Mouse (Mus musculus) heart, postnatal 4 days (tissue): ENCODE measurements around the gene Chst8. TPM values are rescaled to one million over a fixed set of nuclear protein-coding genes. Genes with fewer than 3 reads are reported as not detected.

Experiments used
- DNase-seq: peaks from one replicate; pipeline ENCODE4 v3.0.0; 2021
- total RNA-seq, 2 experiments: library from RNA; stranded (reverse); gene quantifications; 2 replicates each; pipeline ENCODE4 v1.2.3; 2021

The Chst8 gene
- under 1 TPM; 0.38 to 0.74 TPM for total RNA-seq

GRCm38 (mm10) chr7:34812531-34813111 is at the start of gene Chst8:
TSS of gene Chst8 (minus strand) at chr7:34812711.
- peak; percentile 78 for DNase-seq

- no peak for DNase-seq
Observed at GRCm38 (mm10) chr7:34858291-34858690, 45.8 kb upstream of the Chst8 start.

DNA sequence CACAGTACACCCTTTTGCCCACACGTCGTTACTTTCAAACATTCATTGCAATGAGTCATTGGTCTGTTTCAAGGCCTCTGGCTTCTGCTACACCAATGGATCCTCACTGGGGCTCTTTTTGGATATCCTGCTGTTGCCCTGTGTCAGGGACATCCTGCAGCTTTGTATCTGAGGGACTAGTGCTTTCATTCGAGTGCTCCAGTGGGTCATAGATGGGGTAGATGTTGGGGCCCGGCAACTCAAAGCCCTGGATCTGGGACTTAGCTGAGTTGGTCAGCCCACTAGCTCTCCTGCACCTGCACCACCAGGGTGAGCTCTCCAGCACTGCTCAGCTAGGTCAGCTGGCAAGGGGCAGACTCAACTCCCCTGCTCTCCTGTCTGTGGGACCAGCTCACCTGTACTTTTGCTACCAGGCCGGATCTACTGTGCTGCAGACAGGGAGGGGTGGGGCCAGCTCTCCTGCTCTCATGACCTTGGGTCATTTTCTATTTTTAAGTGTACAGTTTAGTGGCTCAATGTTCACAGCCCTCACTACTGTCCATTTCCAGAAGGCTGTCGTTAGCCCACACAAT is 42.4 kb upstream of the Chst8 start:
- DNase-seq = no peak

GRCm38 (mm10) chr7:34853393-34853792 is 40.9 kb upstream of the Chst8 start:
- no peak for DNase-seq

- DNase-seq = peak; percentile 13
Observed at GRCm38 (mm10) chr7:34849660-34850059, 37.1 kb upstream of the Chst8 start.

DNA sequence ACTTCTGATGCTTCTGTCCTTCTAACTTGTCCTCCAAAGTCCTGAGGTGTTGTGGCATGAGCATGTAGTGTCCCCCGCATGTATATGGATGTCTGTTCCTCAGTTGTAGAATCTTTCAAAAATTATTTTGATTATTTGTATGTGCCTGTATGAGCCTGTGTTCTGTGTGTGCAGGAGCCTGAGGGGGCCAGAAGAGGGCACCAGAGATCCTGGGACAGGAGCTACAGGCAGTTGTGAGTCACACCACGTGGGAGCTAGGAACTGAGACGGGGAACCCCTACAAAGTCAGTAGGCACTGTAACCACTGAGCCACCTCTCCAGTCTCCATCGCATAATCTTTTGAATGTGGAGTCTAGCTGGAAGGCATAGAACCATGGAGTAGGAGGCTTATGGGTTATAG is 36.3 kb upstream of the Chst8 start:
- DNase-seq = no peak

DNA sequence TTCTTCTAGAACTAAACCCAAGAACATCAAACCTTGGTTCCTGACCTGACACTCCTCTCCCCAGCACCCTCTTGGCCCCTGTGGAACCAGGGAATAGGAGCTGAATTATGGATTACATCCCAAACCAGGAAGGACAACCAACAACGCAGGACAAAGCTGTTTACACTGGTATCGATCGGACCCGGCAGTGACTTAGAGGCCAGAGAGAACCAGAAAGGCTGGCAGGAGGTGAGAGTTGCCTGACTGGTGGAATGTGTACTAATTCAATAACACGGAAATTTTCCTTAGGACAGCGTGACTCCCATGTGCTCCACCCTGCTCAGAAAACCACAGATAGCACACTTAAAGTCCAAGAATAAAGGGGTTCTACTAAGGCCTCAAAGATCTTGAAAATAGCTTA is 35.4 kb upstream of the Chst8 start:
- no peak for DNase-seq

GRCm38 (mm10) chr7:34847410-34847809 is 34.9 kb upstream of the Chst8 start:
- no peak for DNase-seq

DNA sequence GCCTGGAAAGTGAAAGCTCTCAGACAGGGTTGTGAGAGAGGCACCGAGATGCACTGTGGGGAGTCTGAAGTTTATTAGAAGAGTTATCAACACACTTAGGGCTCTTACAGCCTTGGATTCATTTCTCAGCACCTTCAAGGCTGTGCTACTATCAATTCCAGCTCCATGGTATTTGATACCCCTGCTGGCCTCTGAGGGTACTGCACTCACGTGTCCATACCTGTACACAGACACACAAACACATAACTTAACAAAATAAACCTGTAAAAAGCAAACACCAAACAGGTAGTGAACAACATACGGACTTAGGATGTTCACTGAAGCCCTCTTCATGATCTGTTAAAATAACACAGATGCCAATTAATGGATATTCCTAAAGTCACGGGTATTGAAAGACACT is 26.2 kb upstream of the Chst8 start:
- DNase-seq = no peak

DNA sequence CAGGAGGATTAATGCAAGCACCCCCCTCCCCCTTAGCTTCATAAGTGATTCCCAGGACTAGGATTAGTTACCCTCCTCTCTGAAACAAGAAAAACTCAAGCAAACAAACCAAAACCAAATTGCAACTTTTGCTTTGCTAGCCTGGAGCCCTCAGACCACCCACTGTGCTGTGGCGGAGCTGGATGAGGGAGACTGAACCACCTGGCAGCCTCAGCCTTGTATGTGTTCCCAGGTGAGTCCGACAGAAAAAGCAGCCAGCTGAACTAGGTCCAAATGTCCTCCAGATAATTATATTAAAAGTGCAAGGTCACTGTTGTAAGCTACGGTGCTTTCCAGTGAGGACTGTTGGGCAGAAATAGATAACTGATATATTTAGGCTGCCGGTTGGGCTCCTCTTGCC is 25.7 kb upstream of the Chst8 start:
- no peak for DNase-seq

DNA sequence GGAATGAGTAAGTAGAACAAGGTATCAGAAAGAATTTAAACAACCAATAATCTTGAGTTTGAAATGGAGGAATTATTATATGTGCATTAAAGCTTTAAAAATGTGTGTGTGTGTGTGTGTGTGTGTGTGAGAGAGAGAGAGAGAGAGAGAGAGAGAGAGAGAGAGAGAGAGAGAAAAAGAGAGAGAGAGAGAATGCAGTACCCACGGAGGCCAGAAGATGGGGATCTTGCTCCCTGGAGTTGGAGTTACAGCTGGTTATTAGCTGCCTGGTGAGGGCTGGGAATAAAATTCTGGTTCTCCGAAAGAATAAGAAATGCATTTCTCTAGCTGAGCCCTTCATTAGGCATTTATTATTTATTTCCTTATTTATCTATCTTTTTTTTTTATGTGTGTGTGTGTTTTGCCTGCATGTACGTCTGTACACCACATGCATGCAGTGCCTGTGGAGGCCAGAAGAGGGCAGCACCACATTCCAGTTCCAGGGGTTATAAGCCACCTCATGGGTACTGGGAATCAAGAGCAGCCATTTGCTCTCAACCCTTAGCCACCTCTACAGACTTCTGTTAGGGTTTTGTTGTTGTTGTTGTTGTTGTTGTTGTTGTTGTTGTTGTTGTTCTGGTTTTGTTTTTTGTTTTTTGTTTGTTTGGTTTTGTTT is 13.9 kb upstream of the Chst8 start:
- no peak for DNase-seq

DNA sequence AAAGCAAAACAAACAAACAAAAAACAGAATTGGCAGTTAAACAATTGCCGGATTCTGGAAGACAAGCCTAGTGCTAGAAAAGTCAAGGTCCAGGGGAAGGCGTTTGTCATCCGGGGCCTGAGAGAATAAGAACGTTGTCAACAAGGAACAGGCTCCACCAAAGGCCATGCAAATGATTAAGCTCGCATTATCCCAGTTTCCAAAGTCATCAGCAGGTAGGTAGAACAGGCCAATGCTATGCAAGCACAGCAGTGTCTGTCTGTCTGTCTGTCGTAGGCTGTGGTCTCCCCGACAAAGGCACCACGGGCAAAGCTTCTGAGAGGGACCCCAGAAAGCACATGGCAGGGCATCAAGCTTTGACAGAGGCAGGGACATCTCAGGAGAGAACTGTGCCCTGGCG is 9.1 kb upstream of the Chst8 start:
- no peak for DNase-seq

DNA sequence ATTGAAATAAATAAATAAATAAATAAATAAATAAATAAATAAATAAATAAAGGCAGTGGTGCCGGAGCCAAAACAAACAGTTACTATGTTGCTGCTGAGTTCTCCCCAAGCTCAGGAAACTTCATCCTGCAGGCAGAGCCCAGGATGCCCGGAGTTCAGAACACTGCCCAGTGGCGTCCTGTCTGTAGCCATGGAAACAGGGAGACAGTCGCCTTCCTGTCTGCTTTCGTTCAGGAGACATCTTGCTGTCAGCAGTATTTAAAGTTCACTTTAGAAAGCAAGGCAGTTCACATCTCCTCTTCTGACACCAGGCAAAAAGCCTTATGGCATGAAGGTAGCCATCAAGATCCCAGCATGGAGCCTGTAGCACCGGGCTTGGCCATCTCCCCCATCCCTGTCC is 8.0 kb upstream of the Chst8 start:
- DNase-seq = no peak

- DNase-seq = no peak
Observed at GRCm38 (mm10) chr7:34819796-34820195, 7.3 kb upstream of the Chst8 start.

- no peak for DNase-seq
Observed at GRCm38 (mm10) chr7:34818660-34819059, 6.1 kb upstream of the Chst8 start.

- no peak for DNase-seq
Observed at GRCm38 (mm10) chr7:34816981-34817380, 4.5 kb upstream of the Chst8 start.

GRCm38 (mm10) chr7:34814801-34815200 is 2.3 kb upstream of the Chst8 start:
- no peak for DNase-seq

GRCm38 (mm10) chr7:34811531-34812526 is 682 bp downstream of the Chst8 start:
- DNase-seq = no peak

GRCm38 (mm10) chr7:34811060-34811459 is 1.5 kb downstream of the Chst8 start:
- no peak for DNase-seq

GRCm38 (mm10) chr7:34806307-34806706 is 6.2 kb downstream of the Chst8 start:
- peak; percentile 80 for DNase-seq

DNA sequence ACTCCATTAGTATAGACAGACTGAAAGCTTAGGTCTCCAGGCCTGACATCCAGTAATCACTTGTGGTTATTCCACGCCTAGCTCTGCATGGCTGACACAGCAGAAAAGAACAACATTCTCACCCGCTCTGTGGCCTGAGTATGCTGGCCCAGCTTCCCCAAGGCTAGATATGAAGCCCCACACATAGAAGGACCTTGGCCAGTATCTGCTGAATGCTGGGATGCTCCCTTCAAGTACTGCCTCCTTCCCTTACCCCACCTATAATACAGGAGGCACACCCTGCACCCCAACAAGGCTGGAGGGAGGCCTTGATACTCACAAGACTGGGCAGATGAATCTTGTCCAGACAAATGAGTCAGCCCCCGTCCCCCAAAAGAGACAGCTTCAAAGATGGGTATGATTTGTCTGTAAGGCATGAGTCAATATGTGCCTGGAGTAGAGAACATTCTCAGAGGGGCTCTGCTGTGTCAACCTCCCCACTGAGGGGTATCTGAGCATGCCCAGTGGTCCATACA is 6.8 kb downstream of the Chst8 start:
- DNase-seq = no peak

- no peak for DNase-seq
Observed at GRCm38 (mm10) chr7:34805042-34805441, 7.5 kb downstream of the Chst8 start.
